Mouse (Mus musculus) hindbrain, embryonic 12.5 days (tissue): ENCODE measurements around the gene Kcnh7. TPM values are rescaled to one million over a fixed set of nuclear protein-coding genes. Genes with fewer than 3 reads are reported as not detected.

ENCODE experiments used
- ATAC-seq: fragments of 200-750 bp; cut with Nextera tagmentation; 2 replicates; pipeline ENCODE4 v1.8.0; 2017; ENCODE audit warnings: moderate TSS enrichment; ENCODE audit not compliant: low FRiP score
- H3K27ac ChIP-seq: fragments of 300-500 bp; sonication (generic); 2 replicates; pipeline ENCODE4 v1.5.1; 2016; ENCODE audit warnings: mild to moderate bottlenecking
- H3K27me3 ChIP-seq: fragments of 300-500 bp; sonication (generic); 2 replicates; pipeline ENCODE4 v1.6.1; 2016; ENCODE audit warnings: mild to moderate bottlenecking
- H3K36me3 ChIP-seq: fragments of 300-500 bp; sonication (generic); 2 replicates; pipeline ENCODE4 v1.6.1; 2016; ENCODE audit warnings: mild to moderate bottlenecking
- H3K4me1 ChIP-seq: fragments of 300-500 bp; sonication (generic); 2 replicates; pipeline ENCODE4 v1.6.1; 2016
- H3K4me2 ChIP-seq: fragments of 300-500 bp; sonication (generic); replicated peaks from 2 replicates; pipeline ENCODE4 v1.6.1; 2016; ENCODE audit warnings: mild to moderate bottlenecking
- H3K4me3 ChIP-seq: fragments of 300-500 bp; sonication (generic); 2 replicates; pipeline ENCODE4 v1.5.1; 2016; ENCODE audit warnings: mild to moderate bottlenecking
- H3K9ac ChIP-seq: fragments of 300-500 bp; sonication (generic); 2 replicates; pipeline ENCODE4 v1.6.1; 2016; ENCODE audit warnings: mild to moderate bottlenecking, moderate library complexity
- H3K9me3 ChIP-seq: fragments of 300-500 bp; sonication (generic); replicated peaks from 2 replicates; pipeline ENCODE4 v1.6.1; 2016; ENCODE audit warnings: mild to moderate bottlenecking
- WGBS: fragments of 180-500 bp; shearing (Covaris S2); methylation state at CpG from one replicate; pipeline ENCODE4 v1.1.7; 2016; 5-methylcytosine and 5-hydroxymethylcytosine counted together
- polyA plus RNA-seq: library from polyadenylated mRNA; unstranded; fragments of >200 nt; fragmentation: Nextera tagmentation; extraction: Ambion mirVana; gene quantifications from 2 replicates; pipeline ENCODE4 v1.2.1, GENCODE M21; 2016

The Kcnh7 gene
- polyA plus RNA-seq, 1 experiment from 2014 or later = 4.8 TPM

DNA sequence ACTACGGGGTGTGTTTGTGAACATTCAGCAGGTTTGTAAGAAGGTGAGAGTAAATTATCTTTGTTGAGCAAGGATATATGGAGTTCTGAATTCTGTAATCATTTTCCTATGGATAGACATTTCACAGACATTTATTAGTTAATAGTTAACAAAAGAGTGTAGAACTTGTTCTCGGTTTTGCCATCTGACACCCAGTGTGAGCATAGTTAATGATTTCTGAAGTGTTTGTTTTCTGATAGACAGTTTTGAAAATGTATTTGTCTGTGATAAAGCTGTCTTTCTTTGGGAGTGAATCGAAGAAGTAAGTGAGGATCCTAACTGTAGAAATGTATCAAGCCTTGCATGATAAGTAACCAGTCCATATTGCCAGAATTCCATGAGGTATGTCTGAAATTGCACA is 276.4 kb downstream of the Kcnh7 start:
- Histone ChIP-seq H3K27me3 (no peaks in the 10 kb centered on the region), H3K9ac (no peak overlapping the region), H3K27ac (no peak overlapping the region), H3K9me3 (no peaks in the 10 kb centered on the region), H3K4me1 (no peaks in the 10 kb centered on the region), H3K36me3 (no peaks in the 10 kb centered on the region), H3K4me2 (no peak overlapping the region), H3K4me3 (no peak overlapping the region)
- WGBS = 82% methylated on average over 3 of the region's 3 CpGs
- ATAC-seq = no peak

DNA sequence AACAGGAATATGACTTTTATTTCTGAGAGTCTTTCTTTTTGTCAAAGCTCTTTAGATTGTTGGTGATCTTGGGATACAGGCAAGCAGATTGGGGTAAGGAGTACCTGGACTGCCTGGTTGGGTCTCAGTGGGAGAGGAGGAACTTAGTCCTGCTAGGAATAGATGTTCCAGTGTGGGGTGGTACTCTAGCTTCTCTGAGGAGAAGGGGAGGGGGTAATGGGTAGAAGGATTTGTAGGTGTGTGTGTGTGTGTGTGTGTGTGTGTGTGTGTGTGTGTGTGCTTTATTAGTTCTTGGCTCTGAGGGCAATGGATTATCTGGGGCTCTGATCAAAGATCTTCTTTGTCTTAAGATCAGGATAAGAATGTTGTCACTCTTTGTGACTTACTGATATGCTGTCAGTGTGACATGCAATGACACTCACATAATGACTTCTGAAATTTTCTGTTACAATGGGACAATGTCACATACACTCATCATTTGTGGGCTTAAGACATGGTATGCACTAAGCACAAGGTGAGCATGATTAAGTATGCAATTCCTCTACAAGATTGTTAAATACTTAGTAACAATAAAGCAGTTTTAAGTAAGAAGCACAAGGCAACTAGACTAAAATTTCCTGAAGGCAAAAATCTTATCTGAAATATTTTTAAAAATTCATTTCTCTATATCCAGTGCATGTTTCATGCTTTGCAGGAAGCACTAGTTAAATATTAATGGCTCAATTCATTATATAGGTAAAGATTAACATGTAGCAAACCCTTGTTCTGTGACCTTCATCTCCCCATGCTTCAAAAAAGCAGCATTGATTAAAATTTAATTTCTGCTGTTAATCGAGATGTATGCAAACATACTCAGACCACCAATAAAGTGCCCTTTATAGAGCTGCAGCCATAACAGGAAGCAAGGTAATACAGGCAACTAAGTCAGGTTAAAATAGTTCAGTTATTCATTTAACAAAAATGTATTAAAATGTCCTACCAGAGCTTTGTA is 281.4 kb downstream of the Kcnh7 start:
- ATAC-seq = no peak
- 82% methylated on average over 1 of the region's 1 CpGs for WGBS
- no peaks in the 10 kb centered on the region for H3K36me3 ChIP-seq
- H3K4me3 ChIP-seq = no peak overlapping the region
- no peaks in the 10 kb centered on the region for H3K4me1 ChIP-seq
- H3K4me2 ChIP-seq = no peak overlapping the region
- H3K9me3 ChIP-seq = no peaks in the 10 kb centered on the region
- H3K9ac ChIP-seq = no peak overlapping the region
- no peak overlapping the region for H3K27ac ChIP-seq
- no peaks in the 10 kb centered on the region for H3K27me3 ChIP-seq

DNA sequence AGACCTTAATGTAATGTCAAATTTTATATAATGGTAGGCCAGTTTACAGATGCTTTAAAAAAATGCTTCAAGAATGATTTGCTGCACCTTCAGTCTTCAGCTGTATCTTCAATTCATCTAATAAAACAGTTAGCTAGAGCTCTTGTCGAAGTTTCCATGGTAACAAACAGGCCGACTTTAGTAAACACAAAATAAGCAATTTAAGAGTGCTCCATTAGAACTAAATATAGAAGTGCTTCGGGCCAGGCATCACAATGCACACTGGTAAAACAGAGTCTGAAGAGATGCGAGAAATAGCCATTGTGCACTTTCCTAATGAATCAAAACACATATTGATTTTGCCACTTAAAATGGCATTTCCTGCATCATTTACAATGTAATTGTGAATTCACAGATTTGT is 305.3 kb downstream of the Kcnh7 start:
- no peaks in the 10 kb centered on the region for H3K4me1 ChIP-seq
- H3K27ac ChIP-seq = no peak overlapping the region
- ATAC-seq = no peak
- H3K9me3 ChIP-seq = no peaks in the 10 kb centered on the region
- no peak overlapping the region for H3K4me3 ChIP-seq
- H3K27me3 ChIP-seq = no peaks in the 10 kb centered on the region
- no peaks in the 10 kb centered on the region for H3K36me3 ChIP-seq
- no peak overlapping the region for H3K4me2 ChIP-seq
- WGBS = 78% methylated on average over 4 of the region's 4 CpGs
- no peak overlapping the region for H3K9ac ChIP-seq

DNA sequence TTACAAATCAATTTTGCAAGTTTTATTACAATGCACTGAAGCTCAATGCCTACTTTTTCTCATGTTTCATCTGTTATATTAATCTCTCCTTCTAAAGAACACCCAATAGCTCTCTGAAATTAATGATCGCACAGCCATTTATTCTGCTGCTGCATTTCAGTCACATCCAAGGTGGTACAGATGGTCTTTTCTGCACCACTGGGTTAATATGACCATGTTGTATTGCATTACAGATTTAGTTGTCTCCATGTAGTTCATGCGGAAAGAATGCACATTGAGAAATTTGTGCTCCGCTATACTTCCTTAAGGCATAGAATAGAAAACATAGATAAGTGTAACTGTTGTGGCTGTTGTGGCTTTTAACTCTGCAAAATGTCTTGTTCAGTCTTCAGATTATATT is 328.7 kb downstream of the Kcnh7 start:
- ATAC-seq = no peak
- 88% methylated on average over 3 of the region's 3 CpGs for WGBS

DNA sequence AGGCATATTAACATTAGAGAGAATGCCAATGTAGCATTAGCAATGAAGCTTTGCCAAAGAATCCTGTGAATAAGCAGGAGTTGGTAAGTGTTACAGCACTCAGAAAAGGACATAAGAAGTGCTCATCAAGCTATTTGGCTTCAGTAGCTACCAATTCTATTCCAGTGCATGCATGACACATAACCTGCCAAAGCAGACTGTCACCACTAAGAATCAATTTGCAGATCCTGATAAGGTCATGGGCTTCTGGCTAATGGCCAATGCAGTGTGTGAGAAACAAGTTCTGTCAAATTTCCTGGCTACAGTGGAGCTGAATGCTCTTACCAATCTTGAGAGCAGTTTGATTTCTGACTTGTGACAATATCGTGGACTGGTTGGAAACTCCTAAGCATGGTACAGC is 341.5 kb downstream of the Kcnh7 start:
- H3K27me3 ChIP-seq = no peaks in the 10 kb centered on the region
- no peak for ATAC-seq
- 83% methylated on average over 1 of the region's 1 CpGs for WGBS
- H3K9ac ChIP-seq = no peak overlapping the region
- no peaks in the 10 kb centered on the region for H3K9me3 ChIP-seq
- no peaks in the 10 kb centered on the region for H3K4me1 ChIP-seq
- no peak overlapping the region for H3K4me3 ChIP-seq
- H3K27ac ChIP-seq = no peak overlapping the region
- no peaks in the 10 kb centered on the region for H3K36me3 ChIP-seq
- no peak overlapping the region for H3K4me2 ChIP-seq

More for the DNA sequence above, 328.7 kb downstream of the Kcnh7 start:
- no peaks in the 10 kb centered on the region for H3K9me3 ChIP-seq
- H3K4me2 ChIP-seq = no peak overlapping the region
- no peaks in the 10 kb centered on the region for H3K36me3 ChIP-seq
- H3K9ac ChIP-seq = no peak overlapping the region
- no peaks in the 10 kb centered on the region for H3K27me3 ChIP-seq
- no peaks in the 10 kb centered on the region for H3K4me1 ChIP-seq
- H3K4me3 ChIP-seq = no peak overlapping the region
- H3K27ac ChIP-seq = no peak overlapping the region

DNA sequence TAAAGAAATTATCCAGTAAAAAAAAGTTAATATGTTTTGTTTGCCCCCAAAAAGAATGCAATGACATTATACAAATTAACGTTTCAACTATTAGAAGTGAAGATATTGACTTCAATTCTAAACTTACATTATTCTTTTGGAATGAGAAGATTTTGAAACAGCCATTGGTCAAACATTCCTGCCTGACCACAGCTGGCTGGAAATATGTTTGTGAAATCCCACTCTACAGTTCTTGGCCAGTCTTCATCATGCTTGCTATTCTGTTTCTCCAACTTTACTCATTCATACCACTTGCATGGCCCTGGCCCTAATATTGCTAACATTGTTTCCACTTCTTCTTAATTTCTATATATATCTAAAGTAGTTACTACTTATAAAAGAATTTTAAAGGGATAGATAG is 349.8 kb downstream of the Kcnh7 start:
- Histone ChIP-seq H3K4me2 (no peak overlapping the region), H3K4me3 (no peak overlapping the region), H3K36me3 (no peaks in the 10 kb centered on the region), H3K4me1 (no peaks in the 10 kb centered on the region), H3K9me3 (no peaks in the 10 kb centered on the region), H3K27me3 (no peaks in the 10 kb centered on the region), H3K27ac (no peak overlapping the region), H3K9ac (no peak overlapping the region)
- no peak for ATAC-seq
- WGBS = 95% methylated on average over 1 of the region's 1 CpGs

DNA sequence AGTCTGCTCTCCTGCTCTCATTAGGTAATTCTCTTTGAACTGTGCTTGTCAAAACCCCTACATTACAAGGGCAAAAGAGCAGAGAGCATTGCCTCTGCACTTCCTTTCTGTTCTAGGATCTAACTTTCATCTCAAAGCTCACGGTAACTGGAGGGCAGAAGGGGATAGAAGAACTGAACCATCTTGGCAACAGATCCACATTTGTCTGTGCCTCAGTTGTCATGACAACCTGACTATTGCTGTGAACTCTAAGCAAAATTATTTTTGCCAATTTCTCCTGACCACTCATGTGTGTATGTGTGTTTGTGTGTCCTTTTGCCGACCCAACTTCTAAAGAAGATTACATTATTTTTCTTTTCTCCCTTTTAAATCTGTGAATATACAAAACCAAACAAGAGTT is 364.9 kb downstream of the Kcnh7 start:
- H3K27ac ChIP-seq = no peak overlapping the region
- H3K4me2 ChIP-seq = no peak overlapping the region
- H3K27me3 ChIP-seq = no peaks in the 10 kb centered on the region
- no peak overlapping the region for H3K9ac ChIP-seq
- no peaks in the 10 kb centered on the region for H3K36me3 ChIP-seq
- ATAC-seq = no peak
- H3K4me1 ChIP-seq = no peaks in the 10 kb centered on the region
- no peaks in the 10 kb centered on the region for H3K9me3 ChIP-seq
- 71% methylated on average over 2 of the region's 2 CpGs for WGBS
- no peak overlapping the region for H3K4me3 ChIP-seq

DNA sequence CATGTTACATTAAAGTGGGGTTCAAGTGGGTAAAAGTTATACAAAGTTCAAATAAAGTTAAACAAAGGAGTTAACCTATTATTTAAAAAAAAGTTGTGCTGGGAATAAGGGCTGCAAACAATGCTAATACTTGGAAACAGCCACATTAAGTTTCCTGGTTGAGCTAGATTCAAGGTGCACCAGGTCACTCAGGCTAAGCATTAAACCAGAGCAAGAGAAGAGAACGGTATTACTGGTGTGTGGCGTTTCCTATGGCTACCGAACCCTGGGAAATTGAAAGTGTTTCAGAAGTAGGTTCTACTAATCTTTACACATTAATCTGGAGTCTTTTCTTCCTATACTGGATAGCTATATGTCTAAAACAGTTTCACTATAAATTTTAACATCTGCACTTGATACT is 368.1 kb downstream of the Kcnh7 start:
- Histone ChIP-seq H3K27ac (no peak overlapping the region), H3K9me3 (no peaks in the 10 kb centered on the region), H3K4me1 (no peaks in the 10 kb centered on the region), H3K4me2 (no peak overlapping the region), H3K9ac (no peak overlapping the region), H3K27me3 (no peaks in the 10 kb centered on the region), H3K36me3 (no peaks in the 10 kb centered on the region), H3K4me3 (no peak overlapping the region)
- ATAC-seq = no peak
- 92% methylated on average over 3 of the region's 3 CpGs for WGBS

DNA sequence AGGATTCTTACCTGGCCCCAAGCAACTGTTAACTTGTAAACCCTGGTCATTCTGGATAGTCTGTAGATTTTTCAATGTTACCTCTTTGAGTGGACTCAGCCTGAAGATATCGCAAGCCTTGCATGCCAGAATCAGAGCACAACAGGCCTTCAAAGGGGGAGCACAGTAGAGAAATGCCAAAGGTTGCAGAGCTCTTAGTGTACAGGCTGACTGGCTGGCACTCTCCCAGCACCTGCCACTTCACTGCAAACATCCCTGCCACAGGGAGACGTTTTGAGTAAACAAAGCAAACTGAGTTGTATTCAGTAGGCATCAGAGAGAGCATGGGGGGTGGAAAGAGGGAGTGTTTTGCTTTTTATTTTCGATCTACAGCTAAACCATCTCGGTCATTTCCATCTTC is 375.3 kb downstream of the Kcnh7 start:
- Histone ChIP-seq H3K27ac (no peak overlapping the region), H3K4me1 (peaks cover 3% of the 10 kb centered on the region; the same call in 1 of the 2 replicates)
- 48% methylated on average over 4 of the region's 4 CpGs for WGBS

DNA sequence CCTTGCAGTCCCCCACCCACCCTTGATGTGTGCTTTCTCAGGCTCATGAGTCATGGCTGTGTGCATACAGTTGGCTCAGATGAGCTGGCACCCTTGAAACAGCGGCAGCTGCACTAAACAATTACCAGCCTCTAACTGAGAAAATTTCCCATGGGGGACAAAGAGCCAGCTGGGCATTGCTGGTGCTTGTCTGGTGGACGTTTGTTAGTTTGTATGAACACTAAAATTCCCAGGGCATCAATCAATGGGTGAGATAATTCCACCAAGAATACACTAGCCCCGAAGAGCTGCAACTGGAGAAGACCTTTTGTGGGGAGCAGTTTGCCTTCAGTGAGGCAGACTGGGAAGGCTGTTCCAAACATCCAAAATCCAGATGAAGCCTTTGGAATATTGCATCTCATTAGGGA is 376.6 kb downstream of the Kcnh7 start:
- H3K27me3 ChIP-seq = no peaks in the 10 kb centered on the region
- peaks cover 3% of the 10 kb centered on the region; the same call in 1 of the 2 replicates for H3K4me1 ChIP-seq
- whole genome bisulfite sequencing = 13% methylated on average over 3 of the region's 3 CpGs
- H3K9me3 ChIP-seq = no peaks in the 10 kb centered on the region
- H3K36me3 ChIP-seq = no peaks in the 10 kb centered on the region
- H3K9ac ChIP-seq = no peak overlapping the region
- no peak overlapping the region for H3K4me2 ChIP-seq
- H3K4me3 ChIP-seq = no peak overlapping the region
- ATAC-seq = peak; percentile 95
- H3K27ac ChIP-seq = 0 out of 2 replicates have a peak overlapping the region, but pooled peaks have one; percentile 48

More for the DNA sequence above, 375.3 kb downstream of the Kcnh7 start:
- Histone ChIP-seq H3K4me3 (no peak overlapping the region), H3K4me2 (no peak overlapping the region), H3K9ac (no peak overlapping the region), H3K9me3 (no peaks in the 10 kb centered on the region), H3K36me3 (no peaks in the 10 kb centered on the region), H3K27me3 (no peaks in the 10 kb centered on the region)
- peak; percentile 44; the same call in 1 of the 2 replicates for ATAC-seq

DNA sequence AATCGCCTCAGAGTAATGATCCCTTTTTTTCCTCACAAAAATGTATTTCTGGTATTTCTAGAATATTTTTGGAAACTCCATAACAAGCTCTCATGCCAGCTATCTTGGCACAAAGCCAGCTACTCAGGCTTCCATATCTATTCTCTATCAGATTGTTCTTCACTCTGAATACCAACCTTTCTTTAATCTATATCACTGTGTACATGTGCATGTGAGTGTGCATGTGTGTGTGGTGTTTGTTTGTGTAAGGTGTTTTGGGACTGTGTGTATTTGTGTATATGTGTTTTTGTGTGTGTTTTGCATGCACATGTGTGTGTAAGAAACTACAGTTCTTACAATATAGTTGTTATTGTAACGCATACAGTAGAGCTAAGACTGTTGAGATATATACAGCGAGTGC is 377.2 kb downstream of the Kcnh7 start:
- Histone ChIP-seq H3K36me3 (no peaks in the 10 kb centered on the region), H3K27me3 (no peaks in the 10 kb centered on the region), H3K9ac (no peak overlapping the region), H3K4me3 (no peak overlapping the region), H3K9me3 (no peaks in the 10 kb centered on the region), H3K4me2 (no peak overlapping the region), H3K4me1 (peaks cover 3% of the 10 kb centered on the region; the same call in 1 of the 2 replicates), H3K27ac (peak overlapping the region; percentile 48; the same call in 1 of the 2 replicates)
- 85% methylated on average over 3 of the region's 3 CpGs for WGBS
- peak; percentile 65 for ATAC-seq

DNA sequence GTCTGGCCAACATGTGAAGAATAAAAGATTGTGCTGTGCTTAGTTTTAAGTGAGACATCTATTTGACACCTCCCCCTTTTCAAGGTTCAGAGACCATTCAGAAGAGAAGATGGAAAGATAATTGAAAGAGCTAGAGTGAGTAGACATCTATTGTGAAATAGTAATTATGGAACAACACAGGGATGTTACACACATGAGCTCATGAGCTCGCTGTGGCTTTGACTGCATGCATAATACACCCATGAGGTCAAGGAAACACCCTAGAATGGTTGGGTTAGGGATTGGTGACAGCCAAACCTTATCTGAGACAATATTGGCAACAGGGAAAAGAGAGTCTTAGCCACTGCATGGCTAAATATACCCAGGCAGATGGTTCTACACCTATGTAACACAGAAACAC is 380.1 kb downstream of the Kcnh7 start:
- Histone ChIP-seq H3K36me3 (no peaks in the 10 kb centered on the region), H3K4me2 (no peak overlapping the region), H3K27ac (no peak overlapping the region), H3K4me3 (no peak overlapping the region), H3K9me3 (no peaks in the 10 kb centered on the region), H3K9ac (no peak overlapping the region), H3K27me3 (no peaks in the 10 kb centered on the region), H3K4me1 (peaks cover 3% of the 10 kb centered on the region; the same call in 1 of the 2 replicates)
- 67% methylated on average over 1 of the region's 1 CpGs for WGBS
- ATAC-seq = no peak
